Mouse (Mus musculus) limb, embryonic 12.5 days (tissue): ENCODE measurements around the gene Gm38392. TPM values are rescaled to one million over a fixed set of nuclear protein-coding genes. Genes with fewer than 3 reads are reported as not detected.

Source experiments
- ATAC-seq: fragments of 200-750 bp; cut with Nextera tagmentation; 2 replicates; pipeline ENCODE4 v1.8.0; 2017; ENCODE audit warnings: low read depth, moderate TSS enrichment; ENCODE audit not compliant: insufficient number of reproducible peaks, insufficient read depth, low FRiP score, low TSS enrichment
- H3K27ac ChIP-seq: fragments of 300-500 bp; sonication (generic); 2 replicates; pipeline ENCODE4 v1.5.1; 2016; ENCODE audit warnings: mild to moderate bottlenecking, moderate library complexity
- H3K27me3 ChIP-seq: fragments of 300-500 bp; sonication (generic); 2 replicates; pipeline ENCODE4 v1.6.1; 2016; ENCODE audit warnings: mild to moderate bottlenecking, moderate library complexity
- H3K36me3 ChIP-seq: fragments of 300-500 bp; sonication (generic); 2 replicates; pipeline ENCODE4 v1.6.1; 2016; ENCODE audit warnings: mild to moderate bottlenecking, moderate library complexity
- H3K4me1 ChIP-seq: fragments of 300-500 bp; sonication (generic); replicated peaks from 2 replicates; pipeline ENCODE4 v1.6.1; 2016
- H3K4me2 ChIP-seq: fragments of 300-500 bp; sonication (generic); 2 replicates; pipeline ENCODE4 v1.6.1; 2016; ENCODE audit warnings: mild to moderate bottlenecking, moderate library complexity
- H3K4me3 ChIP-seq: fragments of 300-500 bp; sonication (generic); replicated peaks from 2 replicates; pipeline ENCODE4 v1.5.1; 2016; ENCODE audit warnings: mild to moderate bottlenecking
- H3K9ac ChIP-seq: fragments of 300-500 bp; sonication (generic); replicated peaks from 2 replicates; pipeline ENCODE4 v1.6.1; 2016; ENCODE audit warnings: mild to moderate bottlenecking, moderate library complexity
- H3K9me3 ChIP-seq: fragments of 300-500 bp; sonication (generic); 2 replicates; pipeline ENCODE4 v1.6.1; 2016; ENCODE audit warnings: mild to moderate bottlenecking, moderate library complexity
- WGBS: fragments of 180-500 bp; shearing (Covaris S2); methylation state at CpG from one replicate; pipeline ENCODE4 v1.1.7; 2016; 5-methylcytosine and 5-hydroxymethylcytosine counted together
- polyA plus RNA-seq: library from polyadenylated mRNA; unstranded; fragments of >200 nt; fragmentation: Nextera tagmentation; extraction: Ambion mirVana; gene quantifications from 2 replicates; pipeline ENCODE4 v1.2.1, GENCODE M21; 2016

Gm38392 gene
- polyA plus RNA-seq, 1 experiment from 2014 or later: 0.25 TPM

GRCm38 (mm10) chr3:88247666-88248065 is 39.3 kb downstream of the Gm38392 start:
- Histone ChIP-seq H3K27me3 (peaks cover 61% of the 10 kb centered on the region), H3K4me2 (no peak overlapping the region), H3K27ac (no peak overlapping the region), H3K9ac (no peak overlapping the region), H3K4me1 (no peaks in the 10 kb centered on the region), H3K36me3 (no peaks in the 10 kb centered on the region), H3K4me3 (no peak overlapping the region), H3K9me3 (no peaks in the 10 kb centered on the region)
- 53% methylated on average over 9 of the region's 9 CpGs for WGBS
- ATAC-seq: no peak

GRCm38 (mm10) chr3:88245811-88246210 is 41.2 kb downstream of the Gm38392 start:
- H3K4me3 ChIP-seq: no peak overlapping the region
- no peak for ATAC-seq
- no peak overlapping the region for H3K27ac ChIP-seq
- no peaks in the 10 kb centered on the region for H3K4me1 ChIP-seq
- no peaks in the 10 kb centered on the region for H3K36me3 ChIP-seq
- H3K4me2 ChIP-seq: no peak overlapping the region
- no peaks in the 10 kb centered on the region for H3K9me3 ChIP-seq
- peaks cover 75% of the 10 kb centered on the region for H3K27me3 ChIP-seq
- no peak overlapping the region for H3K9ac ChIP-seq
- WGBS: 20% methylated on average over 13 of the region's 13 CpGs

GRCm38 (mm10) chr3:88244071-88244470 is 42.9 kb downstream of the Gm38392 start:
- H3K9ac ChIP-seq: no peak overlapping the region
- H3K27me3 ChIP-seq: peaks cover 92% of the 10 kb centered on the region
- H3K4me1 ChIP-seq: no peaks in the 10 kb centered on the region
- no peak overlapping the region for H3K27ac ChIP-seq
- no peak for ATAC-seq
- H3K36me3 ChIP-seq: no peaks in the 10 kb centered on the region
- no peak overlapping the region; the same call in 1 of the 2 replicates for H3K4me3 ChIP-seq
- H3K9me3 ChIP-seq: no peaks in the 10 kb centered on the region
- H3K4me2 ChIP-seq: no peak overlapping the region
- 6% methylated on average over 2 of the region's 2 CpGs for WGBS

GRCm38 (mm10) chr3:88242531-88242930 is 44.5 kb downstream of the Gm38392 start:
- no peak overlapping the region for H3K4me2 ChIP-seq
- H3K4me1 ChIP-seq: no peaks in the 10 kb centered on the region
- no peaks in the 10 kb centered on the region for H3K36me3 ChIP-seq
- no peak overlapping the region for H3K4me3 ChIP-seq
- no peak overlapping the region for H3K27ac ChIP-seq
- ATAC-seq: 0 out of 2 replicates have a peak, but pooled peaks have one; percentile 21
- H3K9me3 ChIP-seq: no peaks in the 10 kb centered on the region
- no peak overlapping the region for H3K9ac ChIP-seq
- 2% methylated on average over 13 of the region's 13 CpGs for WGBS
- H3K27me3 ChIP-seq: peaks cover 99% of the 10 kb centered on the region

GRCm38 (mm10) chr3:88241045-88241786 is 45.8 kb downstream of the Gm38392 start:
- no peak overlapping the region for H3K27ac ChIP-seq
- H3K9ac ChIP-seq: 0 out of 2 replicates have a peak overlapping the region, but pooled peaks have one; percentile 23
- 0 out of 2 replicates have a peak, but pooled peaks cover 5% of the 10 kb centered on the region for H3K4me1 ChIP-seq
- H3K4me3 ChIP-seq: peak overlapping the region; percentile 29
- no peaks in the 10 kb centered on the region for H3K36me3 ChIP-seq
- peaks cover 100% of the 10 kb centered on the region for H3K27me3 ChIP-seq
- no peaks in the 10 kb centered on the region for H3K9me3 ChIP-seq
- H3K4me2 ChIP-seq: peak overlapping the region; percentile 51
- ATAC-seq: no peak
- WGBS: 2% methylated on average over 47 of the region's 48 CpGs

GRCm38 (mm10) chr3:88239446-88239845 is 47.6 kb downstream of the Gm38392 start:
- ATAC-seq: no peak
- H3K9me3 ChIP-seq: no peaks in the 10 kb centered on the region
- H3K4me1 ChIP-seq: 0 out of 2 replicates have a peak, but pooled peaks cover 6% of the 10 kb centered on the region
- WGBS: 46% methylated on average over 4 of the region's 4 CpGs
- no peak overlapping the region for H3K27ac ChIP-seq
- H3K4me3 ChIP-seq: no peak overlapping the region
- no peak overlapping the region for H3K4me2 ChIP-seq
- no peak overlapping the region for H3K9ac ChIP-seq
- H3K36me3 ChIP-seq: no peaks in the 10 kb centered on the region
- H3K27me3 ChIP-seq: peaks cover 99% of the 10 kb centered on the region

GRCm38 (mm10) chr3:88238866-88239391 is 48.1 kb downstream of the Gm38392 start:
- Histone ChIP-seq H3K9ac (no peak overlapping the region), H3K4me3 (no peak overlapping the region), H3K27ac (no peak overlapping the region), H3K9me3 (no peaks in the 10 kb centered on the region), H3K4me2 (no peak overlapping the region), H3K4me1 (peaks cover 7% of the 10 kb centered on the region; the same call in 1 of the 2 replicates), H3K36me3 (no peaks in the 10 kb centered on the region), H3K27me3 (peaks cover 98% of the 10 kb centered on the region)
- no peak for ATAC-seq
- WGBS: 31% methylated on average over 8 of the region's 8 CpGs

GRCm38 (mm10) chr3:88237556-88238194 is 49.3 kb downstream of the Gm38392 start:
- Histone ChIP-seq H3K36me3 (no peaks in the 10 kb centered on the region), H3K27me3 (peaks cover 97% of the 10 kb centered on the region), H3K9me3 (no peaks in the 10 kb centered on the region), H3K4me2 (no peak overlapping the region), H3K9ac (no peak overlapping the region), H3K4me3 (no peak overlapping the region), H3K4me1 (peaks cover 19% of the 10 kb centered on the region), H3K27ac (no peak overlapping the region)
- no peak for ATAC-seq
- 10% methylated on average over 10 of the region's 10 CpGs for WGBS

- Histone ChIP-seq H3K9me3 (no peaks in the 10 kb centered on the region), H3K4me2 (no peak overlapping the region), H3K36me3 (no peaks in the 10 kb centered on the region), H3K9ac (no peak overlapping the region), H3K27ac (no peak overlapping the region), H3K4me3 (no peak overlapping the region), H3K4me1 (peaks cover 24% of the 10 kb centered on the region), H3K27me3 (peaks cover 96% of the 10 kb centered on the region)
- WGBS: 17% methylated on average over 6 of the region's 6 CpGs
- no peak for ATAC-seq
These were observed 49.9 kb downstream of the Gm38392 start for GRCm38 (mm10) chr3:88237161-88237555.

- Histone ChIP-seq H3K4me2 (no peak overlapping the region), H3K27ac (no peak overlapping the region), H3K9me3 (no peaks in the 10 kb centered on the region), H3K4me3 (no peak overlapping the region), H3K9ac (no peak overlapping the region), H3K4me1 (peaks cover 25% of the 10 kb centered on the region), H3K27me3 (peaks cover 96% of the 10 kb centered on the region), H3K36me3 (no peaks in the 10 kb centered on the region)
- ATAC-seq: no peak
- WGBS: 24% methylated on average over 2 of the region's 2 CpGs
These were observed 51.4 kb downstream of the Gm38392 start for GRCm38 (mm10) chr3:88235616-88236015.

- peaks cover 96% of the 10 kb centered on the region for H3K27me3 ChIP-seq
- 9% methylated on average over 3 of the region's 3 CpGs for WGBS
- ATAC-seq: no peak
- no peak overlapping the region for H3K4me3 ChIP-seq
- no peak overlapping the region for H3K9ac ChIP-seq
- H3K36me3 ChIP-seq: no peaks in the 10 kb centered on the region
- no peak overlapping the region for H3K27ac ChIP-seq
- H3K4me2 ChIP-seq: no peak overlapping the region
- H3K9me3 ChIP-seq: no peaks in the 10 kb centered on the region
- H3K4me1 ChIP-seq: peaks cover 25% of the 10 kb centered on the region
These were observed 51.8 kb downstream of the Gm38392 start for GRCm38 (mm10) chr3:88235216-88235615.
